Mouse (Mus musculus): ENCODE measurements around the gene Pknox2.

GRCm38 (mm10) chr9:37001935-37002535, 145.2 kb downstream of the Pknox2 start:
- TF ChIP-seq CTCF (IDR thresholded peaks at IDR 0.05; ENCODE audit: low read depth, low read length) (no peak), POLR2A (IDR thresholded peaks at IDR 0.05; ENCODE audit: borderline replicate concordance, low read depth, low read length) (no peak)

Data from bone marrow macrophage, adult 2 months (primary cell).